Mouse (Mus musculus) limb, embryonic 10.5 days (tissue): ENCODE measurements around the gene Kndc1. TPM values are rescaled to one million over a fixed set of nuclear protein-coding genes. Genes with fewer than 3 reads are reported as not detected.
A peak's percentile ranks its signal among the peaks of the same experiment; 100 is the strongest.

ENCODE experiments used
- DNase-seq: peaks from one replicate; pipeline ENCODE4 v3.0.0-alpha.2; 2017; ENCODE audit warnings: low spot score
- H3K27ac ChIP-seq: fragments of 300-500 bp; sonication (generic); 2 replicates; pipeline ENCODE4 v1.5.1; 2016; ENCODE audit warnings: mild to moderate bottlenecking
- H3K27me3 ChIP-seq: fragments of 300-500 bp; sonication (generic); 2 replicates; pipeline ENCODE4 v1.6.1; 2016; ENCODE audit warnings: low read depth, mild to moderate bottlenecking; ENCODE audit not compliant: poor library complexity, severe bottlenecking
- H3K36me3 ChIP-seq: fragments of 300-500 bp; sonication (generic); 2 replicates; pipeline ENCODE4 v1.6.1; 2016; ENCODE audit warnings: mild to moderate bottlenecking, moderate library complexity
- H3K4me1 ChIP-seq: fragments of 300-500 bp; sonication (generic); 2 replicates; pipeline ENCODE4 v1.6.1; 2016
- H3K4me3 ChIP-seq: fragments of 300-500 bp; sonication (generic); 2 replicates; pipeline ENCODE4 v1.5.1; 2016; ENCODE audit warnings: mild to moderate bottlenecking, moderate library complexity
- H3K9me3 ChIP-seq: fragments of 300-500 bp; sonication (generic); replicated peaks from 2 replicates; pipeline ENCODE4 v1.6.1; 2016; ENCODE audit warnings: mild to moderate bottlenecking
- WGBS: fragments of 180-500 bp; shearing (Covaris S2); methylation state at CpG from one replicate; pipeline ENCODE4 v1.1.7; 2016; 5-methylcytosine and 5-hydroxymethylcytosine counted together
- polyA plus RNA-seq: library from polyadenylated mRNA; unstranded; fragments of >200 nt; fragmentation: Nextera tagmentation; extraction: Ambion mirVana; gene quantifications from 2 replicates; pipeline ENCODE4 v1.2.1, GENCODE M21; 2016

The Kndc1 gene
- polyA plus RNA-seq, 1 experiment from 2014 or later = not detected

- Histone ChIP-seq H3K27me3 (peaks cover 100% of the 10 kb centered on the region), H3K36me3 (no peaks in the 10 kb centered on the region), H3K9me3 (no peaks in the 10 kb centered on the region), H3K4me3 (peak overlapping the region; percentile 34), H3K27ac (no peak overlapping the region), H3K4me1 (peaks cover 14% of the 10 kb centered on the region)
- peak; percentile 47 for DNase-seq
- 3% methylated on average over 68 of the region's 68 CpGs for WGBS
Observed at GRCm38 (mm10) chr7:139944291-139945240, 50.1 kb downstream of the Kndc1 start.

- no peak overlapping the region for H3K4me3 ChIP-seq
Observed at GRCm38 (mm10) chr7:139945516-139945915, 51.0 kb downstream of the Kndc1 start.

GRCm38 (mm10) chr7:139946032-139946431 is 51.5 kb downstream of the Kndc1 start:
- 23% methylated on average over 5 of the region's 5 CpGs for WGBS
- Histone ChIP-seq H3K9me3 (no peaks in the 10 kb centered on the region), H3K27me3 (peaks cover 100% of the 10 kb centered on the region), H3K36me3 (no peaks in the 10 kb centered on the region), H3K4me1 (peaks cover 28% of the 10 kb centered on the region), H3K27ac (no peak overlapping the region), H3K4me3 (no peak overlapping the region)
- DNase-seq = no peak

More at GRCm38 (mm10) chr7:139945516-139945915, 51.0 kb downstream of the Kndc1 start:
- no peak for DNase-seq
- Histone ChIP-seq H3K27me3 (peaks cover 100% of the 10 kb centered on the region), H3K27ac (no peak overlapping the region), H3K9me3 (no peaks in the 10 kb centered on the region), H3K4me1 (peaks cover 23% of the 10 kb centered on the region), H3K36me3 (no peaks in the 10 kb centered on the region)
- 10% methylated on average over 5 of the region's 5 CpGs for WGBS

- under 1% methylated on average over 15 of the region's 15 CpGs for WGBS
- H3K27me3 ChIP-seq = peaks cover 87% of the 10 kb centered on the region
Observed at GRCm38 (mm10) chr7:139949893-139950282, 55.4 kb downstream of the Kndc1 start.

GRCm38 (mm10) chr7:139950283-139950971 is 55.9 kb downstream of the Kndc1 start:
- Histone ChIP-seq H3K27ac (peak overlapping the region; percentile 22; the same call in 1 of the 2 replicates), H3K36me3 (no peaks in the 10 kb centered on the region), H3K9me3 (no peaks in the 10 kb centered on the region), H3K27me3 (peaks cover 87% of the 10 kb centered on the region), H3K4me1 (peaks cover 18% of the 10 kb centered on the region), H3K4me3 (peak overlapping the region; percentile 59)
- DNase-seq = peak; percentile 62
- under 1% methylated on average over 33 of the region's 33 CpGs for WGBS

More at GRCm38 (mm10) chr7:139949893-139950282, 55.4 kb downstream of the Kndc1 start:
- Histone ChIP-seq H3K4me1 (peaks cover 18% of the 10 kb centered on the region), H3K36me3 (no peaks in the 10 kb centered on the region), H3K4me3 (peak overlapping the region; percentile 59), H3K27ac (peak overlapping the region; percentile 22; the same call in 1 of the 2 replicates), H3K9me3 (no peaks in the 10 kb centered on the region)
- DNase-seq = peak; percentile 63

GRCm38 (mm10) chr7:139951079-139951478 is 56.6 kb downstream of the Kndc1 start:
- Histone ChIP-seq H3K4me1 (peaks cover 18% of the 10 kb centered on the region), H3K4me3 (peak overlapping the region; percentile 59), H3K36me3 (no peaks in the 10 kb centered on the region), H3K27me3 (peaks cover 87% of the 10 kb centered on the region), H3K9me3 (no peaks in the 10 kb centered on the region), H3K27ac (no peak overlapping the region)
- 5% methylated on average over 16 of the region's 16 CpGs for WGBS
- peak; percentile 47 for DNase-seq

- peaks cover 87% of the 10 kb centered on the region for H3K27me3 ChIP-seq
- 59% methylated on average over 6 of the region's 6 CpGs for WGBS
- H3K4me1 ChIP-seq = peaks cover 18% of the 10 kb centered on the region
- H3K27ac ChIP-seq = no peak overlapping the region
- H3K4me3 ChIP-seq = no peak overlapping the region
- no peaks in the 10 kb centered on the region for H3K36me3 ChIP-seq
- no peaks in the 10 kb centered on the region for H3K9me3 ChIP-seq
- DNase-seq = no peak
Observed at GRCm38 (mm10) chr7:139951991-139952633, 57.6 kb downstream of the Kndc1 start.

- no peaks in the 10 kb centered on the region for H3K9me3 ChIP-seq
- WGBS = 84% methylated on average over 4 of the region's 4 CpGs
- no peak for DNase-seq
- no peak overlapping the region for H3K27ac ChIP-seq
- H3K36me3 ChIP-seq = no peaks in the 10 kb centered on the region
- peaks cover 78% of the 10 kb centered on the region for H3K27me3 ChIP-seq
- peaks cover 8% of the 10 kb centered on the region; the same call in 1 of the 2 replicates for H3K4me1 ChIP-seq
- H3K4me3 ChIP-seq = no peak overlapping the region
Observed at GRCm38 (mm10) chr7:139955505-139955904, 61.0 kb downstream of the Kndc1 start.

GRCm38 (mm10) chr7:139956658-139957057 is 62.2 kb downstream of the Kndc1 start:
- no peak for DNase-seq
- H3K4me3 ChIP-seq = no peak overlapping the region
- no peaks in the 10 kb centered on the region for H3K4me1 ChIP-seq
- H3K27me3 ChIP-seq = peaks cover 75% of the 10 kb centered on the region
- H3K27ac ChIP-seq = no peak overlapping the region
- H3K36me3 ChIP-seq = no peaks in the 10 kb centered on the region
- H3K9me3 ChIP-seq = no peaks in the 10 kb centered on the region
- WGBS = 68% methylated on average over 3 of the region's 3 CpGs

- H3K27me3 ChIP-seq = peaks cover 67% of the 10 kb centered on the region
- no peak for DNase-seq
- no peaks in the 10 kb centered on the region for H3K4me1 ChIP-seq
- no peak overlapping the region for H3K4me3 ChIP-seq
- 49% methylated on average over 11 of the region's 11 CpGs for WGBS
- H3K9me3 ChIP-seq = no peaks in the 10 kb centered on the region
- H3K36me3 ChIP-seq = no peaks in the 10 kb centered on the region
- H3K27ac ChIP-seq = no peak overlapping the region
Observed at GRCm38 (mm10) chr7:139957437-139957836, 62.9 kb downstream of the Kndc1 start.

- Histone ChIP-seq H3K4me1 (no peaks in the 10 kb centered on the region), H3K27ac (no peak overlapping the region), H3K9me3 (no peaks in the 10 kb centered on the region), H3K27me3 (peaks cover 62% of the 10 kb centered on the region), H3K4me3 (no peak overlapping the region), H3K36me3 (no peaks in the 10 kb centered on the region)
- WGBS = 40% methylated on average over 11 of the region's 11 CpGs
- DNase-seq = no peak
Observed at GRCm38 (mm10) chr7:139957958-139958357, 63.5 kb downstream of the Kndc1 start.

GRCm38 (mm10) chr7:139961141-139961540 is 66.6 kb downstream of the Kndc1 start:
- H3K36me3 ChIP-seq = no peaks in the 10 kb centered on the region
- H3K27ac ChIP-seq = no peak overlapping the region
- DNase-seq = no peak
- WGBS = 89% methylated on average over 10 of the region's 10 CpGs
- no peaks in the 10 kb centered on the region for H3K9me3 ChIP-seq
- no peak overlapping the region for H3K4me3 ChIP-seq
- no peaks in the 10 kb centered on the region for H3K4me1 ChIP-seq
- peaks cover 48% of the 10 kb centered on the region for H3K27me3 ChIP-seq
